Mouse (Mus musculus): ENCODE data around the gene Crlf1. TPM values are rescaled to one million over a fixed set of nuclear protein-coding genes. Genes with fewer than 3 reads are reported as not detected.
A peak's percentile ranks its signal among the peaks of the same experiment; 100 is the strongest.

The Crlf1 gene
- polyA plus RNA-seq, 1 experiment from 2014 or later, result 6.3 TPM

- H3K9ac ChIP-seq, result no peak overlapping the region
- H3K4me2 ChIP-seq (replicated peaks), result no peak overlapping the region
- ATAC-seq (ENCODE audit: low FRiP score), result no peak
- no peaks in the 10 kb centered on the region for H3K9me3 ChIP-seq (ENCODE audit: control insufficient read depth, low read length)
- 71% methylated on average over 11 of the region's 11 CpGs for WGBS
- no peak overlapping the region for H3K4me3 ChIP-seq (replicated peaks; ENCODE audit: low read length)
- no peak for DNase-seq (ENCODE audit: low spot score)
- no peaks in the 10 kb centered on the region for H3K36me3 ChIP-seq (replicated peaks; ENCODE audit: control insufficient read depth, insufficient read depth)
- H3K4me1 ChIP-seq (replicated peaks; ENCODE audit: control insufficient read depth, insufficient read depth, low read length), result peaks cover 12% of the 10 kb centered on the region; the same call in 1 of the 2 replicates
- H3K27me3 ChIP-seq (ENCODE audit: control insufficient read depth, insufficient read depth, low read length), result no peaks in the 10 kb centered on the region
- no peak overlapping the region for H3K27ac ChIP-seq
Measured at GRCm38 (mm10) chr8:70466771-70467170, 26.2 kb upstream of the Crlf1 start.

GRCm38 (mm10) chr8:70467229-70467725 is 25.7 kb upstream of the Crlf1 start:
- Histone ChIP-seq H3K9ac (no peak overlapping the region), H3K4me2 (replicated peaks) (no peak overlapping the region), H3K9me3 (ENCODE audit: control insufficient read depth, low read length) (no peaks in the 10 kb centered on the region), H3K36me3 (replicated peaks; ENCODE audit: control insufficient read depth, insufficient read depth) (no peaks in the 10 kb centered on the region), H3K27me3 (ENCODE audit: control insufficient read depth, insufficient read depth, low read length) (no peaks in the 10 kb centered on the region), H3K4me1 (replicated peaks; ENCODE audit: control insufficient read depth, insufficient read depth, low read length) (peaks cover 12% of the 10 kb centered on the region; the same call in 1 of the 2 replicates), H3K27ac (no peak overlapping the region), H3K4me3 (replicated peaks; ENCODE audit: low read length) (no peak overlapping the region)
- 80% methylated on average over 5 of the region's 5 CpGs for WGBS
- no peak for ATAC-seq (ENCODE audit: low FRiP score)
- DNase-seq (ENCODE audit: low spot score), result no peak

GRCm38 (mm10) chr8:70467907-70468306 is 25.1 kb upstream of the Crlf1 start:
- DNase-seq (ENCODE audit: low spot score), result no peak
- Histone ChIP-seq H3K27me3 (ENCODE audit: control insufficient read depth, insufficient read depth, low read length) (no peaks in the 10 kb centered on the region), H3K36me3 (replicated peaks; ENCODE audit: control insufficient read depth, insufficient read depth) (no peaks in the 10 kb centered on the region), H3K9me3 (ENCODE audit: control insufficient read depth, low read length) (no peaks in the 10 kb centered on the region), H3K4me1 (replicated peaks; ENCODE audit: control insufficient read depth, insufficient read depth, low read length) (peaks cover 12% of the 10 kb centered on the region; the same call in 1 of the 2 replicates), H3K9ac (no peak overlapping the region), H3K4me3 (replicated peaks; ENCODE audit: low read length) (no peak overlapping the region), H3K27ac (no peak overlapping the region), H3K4me2 (replicated peaks) (no peak overlapping the region)
- WGBS, result 76% methylated on average over 1 of the region's 1 CpGs
- ATAC-seq (ENCODE audit: low FRiP score), result no peak

GRCm38 (mm10) chr8:70468733-70469132 is 24.2 kb upstream of the Crlf1 start:
- H3K27me3 ChIP-seq (ENCODE audit: control insufficient read depth, insufficient read depth, low read length), result no peaks in the 10 kb centered on the region
- 94% methylated on average over 4 of the region's 4 CpGs for whole genome bisulfite sequencing
- no peaks in the 10 kb centered on the region for H3K36me3 ChIP-seq (replicated peaks; ENCODE audit: control insufficient read depth, insufficient read depth)
- no peak overlapping the region for H3K4me2 ChIP-seq (replicated peaks)
- no peak overlapping the region for H3K4me3 ChIP-seq (replicated peaks; ENCODE audit: low read length)
- no peak overlapping the region for H3K27ac ChIP-seq
- ATAC-seq (ENCODE audit: low FRiP score) (no peak), DNase-seq (ENCODE audit: low spot score) (no peak)
- no peaks in the 10 kb centered on the region for H3K9me3 ChIP-seq (ENCODE audit: control insufficient read depth, low read length)
- H3K9ac ChIP-seq, result no peak overlapping the region
- H3K4me1 ChIP-seq (replicated peaks; ENCODE audit: control insufficient read depth, insufficient read depth, low read length), result peaks cover 12% of the 10 kb centered on the region; the same call in 1 of the 2 replicates

- Histone ChIP-seq H3K27ac (no peak overlapping the region), H3K9ac (no peak overlapping the region), H3K9me3 (ENCODE audit: control insufficient read depth, low read length) (no peaks in the 10 kb centered on the region), H3K27me3 (ENCODE audit: control insufficient read depth, insufficient read depth, low read length) (no peaks in the 10 kb centered on the region), H3K4me1 (replicated peaks; ENCODE audit: control insufficient read depth, insufficient read depth, low read length) (peaks cover 12% of the 10 kb centered on the region; the same call in 1 of the 2 replicates), H3K4me2 (replicated peaks) (no peak overlapping the region), H3K36me3 (replicated peaks; ENCODE audit: control insufficient read depth, insufficient read depth) (no peaks in the 10 kb centered on the region), H3K4me3 (replicated peaks; ENCODE audit: low read length) (no peak overlapping the region)
- WGBS, result 45% methylated on average over 10 of the region's 10 CpGs
- no peak for DNase-seq (ENCODE audit: low spot score)
- ATAC-seq (ENCODE audit: low FRiP score), result peak; percentile 29; the same call in 1 of the 2 replicates
Measured at GRCm38 (mm10) chr8:70469295-70469916, 23.6 kb upstream of the Crlf1 start.

GRCm38 (mm10) chr8:70469938-70470337 is 23.0 kb upstream of the Crlf1 start:
- WGBS, result 54% methylated on average over 2 of the region's 2 CpGs
- no peaks in the 10 kb centered on the region for H3K27me3 ChIP-seq (ENCODE audit: control insufficient read depth, insufficient read depth, low read length)
- H3K9me3 ChIP-seq (ENCODE audit: control insufficient read depth, low read length), result no peaks in the 10 kb centered on the region
- peaks cover 12% of the 10 kb centered on the region; the same call in 1 of the 2 replicates for H3K4me1 ChIP-seq (replicated peaks; ENCODE audit: control insufficient read depth, insufficient read depth, low read length)
- H3K4me3 ChIP-seq (replicated peaks; ENCODE audit: low read length), result no peak overlapping the region
- H3K27ac ChIP-seq, result no peak overlapping the region
- DNase-seq (ENCODE audit: low spot score) (no peak), ATAC-seq (ENCODE audit: low FRiP score) (no peak)
- no peak overlapping the region for H3K9ac ChIP-seq
- H3K4me2 ChIP-seq (replicated peaks), result no peak overlapping the region
- no peaks in the 10 kb centered on the region for H3K36me3 ChIP-seq (replicated peaks; ENCODE audit: control insufficient read depth, insufficient read depth)

GRCm38 (mm10) chr8:70471856-70472255 is 21.1 kb upstream of the Crlf1 start:
- no peak overlapping the region for H3K4me3 ChIP-seq (replicated peaks; ENCODE audit: low read length)
- no peak overlapping the region for H3K4me2 ChIP-seq (replicated peaks)
- H3K27me3 ChIP-seq (ENCODE audit: control insufficient read depth, insufficient read depth, low read length), result no peaks in the 10 kb centered on the region
- no peak for ATAC-seq (ENCODE audit: low FRiP score)
- H3K9me3 ChIP-seq (ENCODE audit: control insufficient read depth, low read length), result no peaks in the 10 kb centered on the region
- no peak for DNase-seq (ENCODE audit: low spot score)
- no peak overlapping the region for H3K9ac ChIP-seq
- H3K36me3 ChIP-seq (replicated peaks; ENCODE audit: control insufficient read depth, insufficient read depth), result no peaks in the 10 kb centered on the region
- H3K27ac ChIP-seq, result no peak overlapping the region
- peaks cover 26% of the 10 kb centered on the region for H3K4me1 ChIP-seq (replicated peaks; ENCODE audit: control insufficient read depth, insufficient read depth, low read length)
- WGBS, result 95% methylated on average over 7 of the region's 7 CpGs

GRCm38 (mm10) chr8:70476333-70477268 is 16.4 kb upstream of the Crlf1 start, which contains the start of gene Klhl26:
TSS of gene Klhl26 (minus strand) at chr8:70476968.
- Histone ChIP-seq H3K36me3 (replicated peaks; ENCODE audit: control insufficient read depth, insufficient read depth) (no peaks in the 10 kb centered on the region), H3K4me3 (replicated peaks; ENCODE audit: low read length) (peak within 1 kb of the TSS; percentile 62), H3K4me2 (replicated peaks) (peak within 1 kb of the TSS; percentile 92), H3K4me1 (replicated peaks; ENCODE audit: control insufficient read depth, insufficient read depth, low read length) (peaks cover 15% of the 10 kb centered on the region), H3K27me3 (ENCODE audit: control insufficient read depth, insufficient read depth, low read length) (peaks cover 12% of the 10 kb centered on the region; the same call in 1 of the 2 replicates), H3K27ac (no peak within 1 kb of the TSS), H3K9ac (peak within 1 kb of the TSS; percentile 82), H3K9me3 (ENCODE audit: control insufficient read depth, low read length) (no peaks in the 10 kb centered on the region)
- WGBS, result under 1% methylated on average over 53 of the region's 53 CpGs
- ATAC-seq (ENCODE audit: low FRiP score), result peak; percentile 91
- DNase-seq (ENCODE audit: low spot score), result peak; percentile 89

Data from hindbrain, embryonic 14.5 days (tissue).